Mouse (Mus musculus) CH12F3 (cell line): ENCODE results near the gene Bspry.

Experiments used
- in situ Hi-C: fragments of 300-500 bp; cut with MboI; formaldehyde crosslinking; loops from 2 replicates; pipeline ENCODE4 v1.14.3; 2020; ENCODE audit warnings: low sequenced_read_pairs

The Bspry gene

DNA sequence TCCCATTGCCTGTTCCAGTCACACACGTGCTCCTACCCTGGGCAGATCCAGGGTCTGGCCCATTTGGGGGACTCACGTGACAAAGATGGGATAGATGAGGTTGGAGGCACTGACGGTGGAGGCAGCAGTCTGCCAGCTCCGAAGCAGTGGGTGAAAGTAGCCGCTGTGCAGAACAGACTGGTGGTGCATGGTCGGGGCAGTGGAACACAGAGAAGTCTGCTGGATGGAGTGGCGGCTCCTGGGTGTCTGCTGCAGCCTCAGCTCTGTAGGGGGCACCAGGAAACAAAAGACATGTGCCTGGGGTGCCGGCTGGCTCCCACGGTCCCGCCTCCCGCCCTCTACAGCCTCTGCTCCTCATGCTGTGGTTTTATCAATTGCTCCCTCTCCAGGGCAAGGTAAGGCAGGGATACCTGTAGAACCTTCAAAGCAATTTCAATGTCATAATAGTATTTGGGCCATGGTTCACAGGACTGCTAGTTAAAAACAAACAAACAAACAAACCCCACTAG is 34.2 kb downstream of the Bspry start:
- in situ Hi-C loops = no loop called here

DNA sequence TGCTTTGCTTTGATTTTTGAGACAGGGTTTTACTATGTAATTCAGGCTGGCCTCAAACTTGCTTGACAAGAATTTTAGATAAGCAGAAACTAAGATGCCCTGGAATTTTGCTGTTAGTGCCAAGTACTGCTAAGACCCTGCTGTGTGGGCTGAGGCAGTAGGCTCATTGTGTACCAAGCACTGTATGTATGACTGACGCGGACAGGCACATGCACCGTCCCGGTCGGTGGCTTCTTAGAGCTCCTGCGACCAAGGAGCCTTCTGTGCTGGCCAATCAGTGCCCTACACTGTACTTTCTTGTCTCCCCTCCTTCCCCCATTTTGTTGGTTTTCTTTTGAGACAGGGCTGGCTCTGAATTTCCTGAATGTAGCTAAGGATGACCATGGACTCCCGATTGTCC is 35.1 kb downstream of the Bspry start:
- in situ Hi-C loops = no loop called here

GRCm38 (mm10) chr4:62515490-62515889 is 35.6 kb downstream of the Bspry start:
- in situ Hi-C loops = no loop called here

GRCm38 (mm10) chr4:62516079-62516478 is 36.2 kb downstream of the Bspry start:
- in situ Hi-C loops = no loop called here

GRCm38 (mm10) chr4:62516579-62516978 is 36.7 kb downstream of the Bspry start:
- in situ Hi-C loops = no loop called here

- in situ Hi-C loops = no loop called here
Observed at GRCm38 (mm10) chr4:62517046-62517445, 37.2 kb downstream of the Bspry start.

DNA sequence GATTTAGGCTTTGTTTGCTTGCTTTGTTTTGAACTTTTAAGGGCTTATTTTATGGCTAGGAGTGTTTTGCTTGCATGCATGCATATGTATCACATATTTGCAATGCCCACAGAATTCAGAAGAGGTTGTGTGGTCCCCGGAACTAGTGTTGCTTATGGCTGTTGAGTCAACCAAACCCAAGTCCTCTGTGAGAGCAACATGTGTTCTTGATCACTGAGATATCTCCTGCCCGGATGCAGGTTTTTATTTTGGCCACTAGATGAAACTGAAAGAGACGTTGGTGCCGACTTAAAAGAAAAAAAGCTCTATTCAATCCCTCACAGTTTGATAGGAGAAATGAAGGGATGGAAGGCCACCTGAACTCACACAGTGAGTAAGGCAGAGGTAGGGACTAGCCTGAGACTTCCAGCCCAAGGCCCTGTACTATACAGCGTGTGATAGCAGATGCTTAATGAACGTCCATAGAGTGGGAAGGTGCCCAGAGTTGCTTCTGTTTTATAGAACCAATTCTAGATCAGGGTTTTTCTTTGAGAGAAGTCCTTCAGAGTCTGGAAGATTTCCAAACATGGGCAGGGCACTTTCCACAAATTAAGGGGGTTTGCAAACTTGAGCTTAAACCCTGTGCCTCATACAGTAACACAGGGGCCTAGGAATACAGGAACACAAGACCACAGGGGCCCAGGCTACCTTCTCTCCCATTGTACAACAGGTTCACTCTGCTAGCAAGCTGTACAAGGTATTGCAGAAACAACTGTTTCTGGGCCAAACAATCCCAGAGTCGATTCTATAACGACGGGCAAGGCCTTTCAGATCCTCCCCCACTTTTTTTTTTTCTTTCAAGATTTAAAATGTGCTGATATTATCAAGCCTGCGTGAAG is 37.9 kb downstream of the Bspry start:
- in situ Hi-C loops = no loop called here

- in situ Hi-C loops = no loop called here
Observed at GRCm38 (mm10) chr4:62518416-62519121, 38.7 kb downstream of the Bspry start.

- in situ Hi-C loops = no loop called here
Observed at GRCm38 (mm10) chr4:62519122-62519848, 39.4 kb downstream of the Bspry start.

GRCm38 (mm10) chr4:62519849-62520233 is 40.0 kb downstream of the Bspry start, which contains the start of gene Alad:
Alad (minus strand) TSS chr4:62519918.
- in situ Hi-C loops = no loop called here

- in situ Hi-C loops = no loop called here
Observed at GRCm38 (mm10) chr4:62520892-62521400, 41.1 kb downstream of the Bspry start.

DNA sequence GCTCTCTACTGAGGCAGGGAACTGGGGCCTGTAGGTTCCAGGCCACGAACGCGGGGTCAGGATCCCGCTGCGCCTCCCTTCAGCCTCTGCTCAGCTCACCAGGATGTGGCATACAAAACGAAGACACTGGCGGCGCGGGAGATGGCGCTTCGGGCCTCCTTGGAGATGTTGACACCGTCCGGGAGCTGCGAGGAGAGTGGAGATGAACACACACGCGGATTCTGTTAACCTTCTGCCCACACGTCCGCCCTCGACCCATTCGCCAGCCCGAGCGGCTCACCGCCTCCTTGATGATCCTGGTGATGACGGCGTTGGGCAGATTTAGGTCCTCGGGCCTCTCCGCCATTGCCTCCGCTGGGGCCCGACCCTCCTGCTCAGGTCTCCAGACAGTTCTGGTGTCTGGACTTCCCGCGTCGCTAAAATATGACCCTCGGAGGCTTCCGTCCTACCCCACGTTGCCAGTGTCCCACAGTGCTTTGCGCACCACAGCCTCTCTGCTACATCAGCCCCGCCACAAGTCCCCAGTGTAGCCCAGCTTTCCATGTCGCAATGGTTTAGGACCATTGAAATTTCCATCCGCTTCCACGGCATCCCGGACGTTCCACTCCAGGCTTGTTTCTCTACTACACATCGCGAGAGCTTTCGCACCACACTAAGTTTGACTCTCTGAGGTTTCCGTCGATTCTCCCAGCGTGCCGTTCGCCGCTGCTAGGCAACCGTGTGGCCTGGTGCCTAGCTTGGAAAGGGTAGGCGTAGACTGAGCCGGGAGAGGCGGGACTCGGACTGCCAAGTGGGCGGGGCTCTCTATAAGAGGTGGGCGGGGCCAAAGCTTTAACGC is 45.0 kb downstream of the Bspry start, which contains the start of the genes Pole3 and 4933430I17Rik:
Gene Pole3 (minus strand): TSS at position 418 of the 838 bp plus-strand sequence.
Gene 4933430I17Rik (plus strand): TSS at position 719 of the 838 bp plus-strand sequence.
- in situ Hi-C loops = no loop called here

GRCm38 (mm10) chr4:62525489-62525811 is 45.6 kb downstream of the Bspry start:
- in situ Hi-C loops = no loop called here

DNA sequence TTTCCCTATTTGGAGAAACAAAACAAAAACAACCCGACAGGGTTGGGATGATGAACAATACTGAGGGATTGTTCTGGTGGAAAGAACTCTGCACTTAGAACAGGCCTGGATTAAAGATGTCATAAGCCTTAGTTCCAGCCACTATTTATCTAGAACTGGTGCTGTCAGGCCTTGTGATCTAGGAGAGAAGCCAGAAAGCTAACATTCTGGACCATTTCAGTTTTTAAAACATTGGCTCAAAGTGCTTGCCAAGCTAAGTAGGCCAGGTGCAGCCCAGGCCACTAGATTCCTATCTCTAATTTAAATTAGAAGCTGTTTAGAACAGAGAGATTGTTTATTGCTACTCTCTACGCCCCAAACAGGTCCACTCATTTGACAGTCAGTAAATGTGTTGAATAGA is 46.4 kb downstream of the Bspry start:
- in situ Hi-C loops = no loop called here

GRCm38 (mm10) chr4:62527655-62528054 is 47.8 kb downstream of the Bspry start:
- in situ Hi-C loops = no loop called here

- in situ Hi-C loops = no loop called here
Observed at GRCm38 (mm10) chr4:62533729-62534128, 53.9 kb downstream of the Bspry start.

DNA sequence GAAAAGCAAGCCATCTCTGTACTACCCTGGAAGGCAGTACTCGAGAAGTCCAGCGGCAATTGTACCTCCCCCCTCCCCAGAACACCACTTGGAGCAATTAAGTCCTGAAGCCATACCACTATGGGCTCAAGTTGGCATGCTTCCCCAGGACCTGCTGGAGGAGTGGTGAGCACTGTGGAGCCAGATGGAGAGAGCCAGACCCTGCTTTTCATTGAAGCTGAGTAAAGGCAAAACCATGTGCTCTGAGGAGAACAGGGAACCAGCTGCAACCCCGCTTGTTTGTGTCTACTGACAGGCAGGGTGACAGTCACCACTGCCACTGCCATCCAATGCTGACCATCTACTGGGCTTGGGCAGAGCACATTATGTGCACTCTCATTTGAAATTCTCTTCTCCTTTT is 61.9 kb downstream of the Bspry start:
- in situ Hi-C loops = no loop called here

DNA sequence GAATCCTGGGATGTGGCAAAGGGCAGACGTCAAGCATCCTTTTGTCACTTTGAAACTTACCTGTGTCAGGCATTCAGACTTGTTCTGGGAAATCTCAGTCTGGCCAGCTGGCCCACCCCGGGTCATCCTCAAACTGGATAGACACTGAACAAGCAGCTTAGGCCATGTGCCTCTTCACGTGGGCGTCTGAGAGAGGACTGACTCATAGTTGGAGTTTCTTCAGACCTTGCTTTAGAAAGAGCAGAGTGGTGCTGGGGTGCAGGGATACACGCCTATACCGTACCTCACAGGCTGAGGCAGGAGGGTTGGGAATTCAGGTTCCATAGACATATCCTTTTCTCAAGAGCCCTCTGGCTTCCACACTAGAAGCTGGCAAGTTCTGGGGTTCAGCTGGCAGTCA is 63.9 kb downstream of the Bspry start:
- in situ Hi-C loops = no loop called here

DNA sequence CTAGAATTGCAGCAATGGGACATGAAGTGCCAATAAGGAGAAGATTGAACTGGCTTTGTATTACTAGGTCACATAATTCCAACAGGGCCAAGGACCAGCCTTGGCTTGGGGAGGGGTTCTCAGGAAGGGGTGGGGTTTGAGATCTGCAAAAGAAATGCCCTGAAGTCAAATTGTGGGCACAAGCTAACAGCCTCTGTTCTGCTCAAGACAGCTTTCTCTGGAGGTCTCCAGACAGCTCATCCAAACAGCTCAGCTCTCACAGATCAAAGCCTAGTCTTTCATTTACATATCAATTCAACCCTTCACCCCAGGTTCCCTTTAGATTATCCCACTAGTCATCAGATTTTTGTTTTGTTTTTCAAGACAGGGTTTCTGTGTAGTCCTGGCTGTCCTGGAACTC is 64.9 kb downstream of the Bspry start:
- in situ Hi-C loops = no loop called here
